Mouse (Mus musculus) lung, postnatal 10 days (tissue): ENCODE results near the gene Wnt7b.
A peak's percentile ranks its signal among the peaks of the same experiment; 100 is the strongest.

Experiments used
- DNase-seq: peaks from one replicate; pipeline ENCODE4 v3.0.0; 2021

The Wnt7b gene

DNA sequence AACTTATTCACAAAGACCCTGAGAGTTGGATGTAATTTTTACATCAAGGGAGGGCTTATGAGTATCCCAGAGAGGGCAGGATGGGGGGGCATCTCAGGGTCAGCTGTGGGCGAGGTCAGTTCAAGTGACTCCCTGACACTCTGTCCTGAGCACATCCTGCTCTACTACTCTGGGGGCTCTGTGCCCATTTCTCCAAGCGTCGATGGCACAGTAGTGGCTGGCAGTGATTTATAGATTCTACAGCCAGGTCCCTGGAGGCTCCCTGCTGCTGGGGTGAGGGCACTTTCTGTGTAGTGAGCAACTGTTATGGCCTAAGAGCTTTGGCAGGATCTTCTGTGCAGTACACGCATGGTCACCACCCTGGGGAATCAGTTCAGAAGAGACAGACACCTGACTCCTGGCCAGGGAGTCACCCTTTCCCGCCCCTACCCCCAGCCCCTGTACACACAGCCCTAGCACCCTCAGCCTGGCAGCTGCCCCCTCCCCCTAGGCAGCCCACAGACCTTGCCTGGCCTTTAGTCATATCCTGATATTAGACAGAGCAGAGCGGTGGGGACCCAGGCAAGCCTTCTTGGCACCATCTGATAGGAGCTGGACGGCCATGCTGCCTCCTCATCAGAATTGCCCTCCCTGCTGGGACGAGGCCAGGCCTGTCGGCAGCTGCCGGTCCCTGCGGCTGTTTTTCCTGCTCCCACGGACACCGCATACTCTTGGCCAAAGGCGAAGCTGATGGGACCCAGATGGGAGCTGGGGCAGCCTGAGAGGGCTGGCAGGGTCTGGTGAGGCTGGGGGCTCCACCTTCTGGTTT, 77.0 kb downstream of the Wnt7b start:
- DNase-seq = peak; percentile 80

GRCm38 (mm10) chr15:85503127-85503526, 79.1 kb downstream of the Wnt7b start, which contains the start of gene 7530416G11Rik:
Gene 7530416G11Rik (minus strand): TSS chr15:85503227.
- DNase-seq = no peak

DNA sequence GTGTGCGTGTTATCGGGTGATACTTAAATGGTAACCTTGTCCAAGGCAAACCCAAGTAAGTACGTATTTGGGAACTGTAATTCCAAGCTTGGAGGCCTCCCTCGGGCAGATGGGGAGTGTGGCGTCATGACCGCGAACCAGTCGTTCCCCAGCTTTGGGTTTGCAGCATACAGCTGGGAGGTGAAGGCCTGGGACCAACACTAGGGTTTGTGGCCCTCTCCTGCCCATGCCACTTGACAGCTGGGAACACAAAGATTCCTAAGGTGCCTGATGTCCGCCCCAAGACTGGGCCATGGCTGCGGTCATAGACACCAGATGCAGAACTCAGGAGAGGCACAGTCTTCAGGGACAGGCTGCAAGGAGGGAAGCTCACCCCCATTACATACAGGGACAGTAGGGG, 82.0 kb downstream of the Wnt7b start:
- DNase-seq = no peak

DNA sequence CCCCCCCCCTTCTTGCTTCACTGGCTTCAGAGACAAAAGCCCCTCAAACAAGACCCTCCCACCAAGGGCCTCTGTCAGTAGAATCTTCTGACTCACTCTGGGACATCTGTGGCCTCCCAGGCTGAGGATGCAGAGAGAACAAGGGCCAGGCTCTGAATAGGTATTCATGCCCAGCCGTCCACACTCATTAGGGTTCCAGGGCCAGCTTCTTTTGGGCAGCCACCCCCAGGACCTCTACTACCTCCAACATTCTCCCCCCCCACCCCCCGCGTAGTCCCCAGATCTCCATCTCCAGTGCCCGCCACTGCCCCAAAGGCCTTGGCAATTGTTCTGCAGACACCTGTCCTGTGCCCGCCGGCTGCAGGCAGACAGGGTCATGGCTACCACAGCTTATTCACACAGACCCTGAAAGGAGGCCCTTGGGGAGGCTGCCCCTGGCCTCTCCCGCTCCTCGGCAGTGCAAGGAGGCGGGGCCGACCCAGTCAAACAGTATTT, 84.2 kb downstream of the Wnt7b start:
- no peak for DNase-seq

- DNase-seq = no peak
These were observed 84.7 kb downstream of the Wnt7b start for GRCm38 (mm10) chr15:85497548-85497947.

DNA sequence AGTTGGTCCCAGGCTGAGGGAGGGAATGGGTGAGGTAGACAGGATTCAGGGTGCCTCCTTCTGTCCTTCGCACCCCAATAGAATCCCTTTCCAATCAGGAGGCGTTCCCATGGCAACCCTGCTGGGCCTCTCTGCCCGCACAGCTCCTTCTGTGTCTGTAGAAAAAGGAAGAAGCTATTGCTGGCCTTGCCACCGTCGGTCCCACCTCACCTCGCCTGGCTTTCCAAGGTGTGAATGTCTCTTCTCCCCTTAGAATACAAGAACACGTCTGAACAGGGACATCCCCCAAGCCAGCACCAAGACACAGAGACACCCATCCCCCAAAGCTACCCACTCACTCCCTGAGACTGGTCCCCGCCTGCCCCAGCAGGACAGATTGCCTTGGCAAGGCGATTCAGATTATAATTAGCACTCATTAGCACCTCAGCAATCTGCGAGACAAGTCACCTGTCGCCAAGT, 88.1 kb downstream of the Wnt7b start:
- no peak for DNase-seq

GRCm38 (mm10) chr15:85489751-85490150, 92.5 kb downstream of the Wnt7b start:
- DNase-seq = no peak

DNA sequence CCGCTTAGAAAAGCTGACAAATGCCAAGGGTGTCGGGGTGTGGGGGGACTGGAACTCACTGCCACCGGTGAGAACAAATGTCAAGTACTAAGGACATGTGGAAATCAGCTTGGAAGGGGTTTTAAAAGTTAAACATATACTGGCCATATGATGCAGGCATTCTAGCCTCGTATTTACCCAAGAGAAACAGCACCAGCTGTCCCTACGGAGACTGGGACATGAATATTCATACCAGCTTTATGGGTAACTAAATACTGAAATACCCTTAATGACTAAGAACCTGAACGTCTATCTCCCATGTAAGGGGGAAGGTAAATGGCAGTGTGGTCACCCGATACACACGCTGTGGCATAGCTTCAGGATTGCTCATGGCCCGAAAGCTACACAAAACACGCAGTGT, 93.4 kb downstream of the Wnt7b start:
- DNase-seq = no peak
